Mouse (Mus musculus): ENCODE results near the gene Col23a1.
"Not testable (repeated sequence)": the region's sequence is repeated elsewhere in the genome, so short reads cannot be mapped to it uniquely, and the experiment has no call there.

Col23a1 gene

DNA sequence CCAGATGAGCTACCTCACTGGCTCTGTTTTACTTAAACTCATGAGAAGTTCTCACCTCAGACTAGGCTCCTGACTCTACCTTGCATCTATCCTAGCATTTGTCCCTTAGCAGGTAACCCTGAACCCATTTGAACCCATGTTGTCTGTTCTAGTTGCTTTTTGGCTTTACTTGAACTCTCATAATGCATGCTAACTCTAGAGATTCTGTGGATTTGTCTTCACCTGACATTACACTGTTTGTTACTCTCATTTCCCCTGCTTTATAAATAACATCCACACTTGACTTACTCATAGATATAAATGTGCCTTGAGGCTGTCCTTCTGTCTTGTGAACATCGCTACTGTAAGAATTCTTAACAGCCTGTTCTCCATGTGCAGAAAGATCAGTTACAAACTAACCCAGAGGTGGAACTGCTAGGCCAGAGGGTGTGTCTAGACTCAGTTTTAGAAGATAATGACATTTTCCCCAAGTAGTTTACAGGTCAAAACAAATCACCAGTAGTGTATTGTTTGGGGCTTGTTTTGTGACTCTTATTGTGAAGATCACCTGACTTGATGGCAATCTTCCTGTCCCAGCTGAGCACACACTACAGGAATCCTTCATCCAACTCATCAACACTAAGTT, 305.9 kb downstream of the Col23a1 start:
- no peak for DNase-seq

DNA sequence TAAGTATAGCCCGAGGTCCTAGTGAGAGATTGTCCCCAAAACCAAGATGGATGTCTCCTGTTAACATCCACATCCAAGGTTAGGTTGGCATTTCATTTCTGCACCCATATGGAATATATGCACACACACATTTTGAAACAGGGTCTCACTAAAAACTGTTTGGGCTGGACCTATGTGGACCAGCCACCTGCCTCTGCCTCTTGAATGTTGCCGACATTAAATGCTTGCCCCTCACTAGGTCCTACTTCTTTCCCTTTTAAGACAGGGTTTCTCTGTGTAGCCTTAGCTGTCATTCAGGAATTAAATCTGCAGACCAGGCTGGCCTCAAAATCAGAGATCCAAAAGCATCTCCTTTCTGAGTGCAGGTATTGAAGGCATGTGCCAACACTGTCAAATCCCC, 307.8 kb downstream of the Col23a1 start:
- DNase-seq = no peak

DNA sequence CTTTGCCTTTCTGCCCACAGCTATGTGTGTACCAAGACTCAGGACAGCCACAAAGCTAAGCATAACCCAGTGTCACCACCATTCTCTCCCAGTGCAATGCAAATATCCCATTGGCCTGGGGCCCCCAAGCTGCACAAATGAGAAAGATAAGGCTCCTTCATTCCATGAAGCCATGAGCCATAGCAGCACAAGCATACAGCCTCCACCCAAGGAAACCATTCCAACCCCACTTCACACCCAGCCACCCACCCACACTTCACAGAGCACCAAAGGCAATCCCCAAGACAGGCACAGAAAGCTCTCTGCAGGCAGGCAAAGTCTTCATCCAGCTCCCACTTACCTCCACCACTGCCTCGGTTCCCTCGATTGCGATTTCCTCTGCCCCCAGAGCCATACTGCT, 312.5 kb downstream of the Col23a1 start:
- no peak for DNase-seq

DNA sequence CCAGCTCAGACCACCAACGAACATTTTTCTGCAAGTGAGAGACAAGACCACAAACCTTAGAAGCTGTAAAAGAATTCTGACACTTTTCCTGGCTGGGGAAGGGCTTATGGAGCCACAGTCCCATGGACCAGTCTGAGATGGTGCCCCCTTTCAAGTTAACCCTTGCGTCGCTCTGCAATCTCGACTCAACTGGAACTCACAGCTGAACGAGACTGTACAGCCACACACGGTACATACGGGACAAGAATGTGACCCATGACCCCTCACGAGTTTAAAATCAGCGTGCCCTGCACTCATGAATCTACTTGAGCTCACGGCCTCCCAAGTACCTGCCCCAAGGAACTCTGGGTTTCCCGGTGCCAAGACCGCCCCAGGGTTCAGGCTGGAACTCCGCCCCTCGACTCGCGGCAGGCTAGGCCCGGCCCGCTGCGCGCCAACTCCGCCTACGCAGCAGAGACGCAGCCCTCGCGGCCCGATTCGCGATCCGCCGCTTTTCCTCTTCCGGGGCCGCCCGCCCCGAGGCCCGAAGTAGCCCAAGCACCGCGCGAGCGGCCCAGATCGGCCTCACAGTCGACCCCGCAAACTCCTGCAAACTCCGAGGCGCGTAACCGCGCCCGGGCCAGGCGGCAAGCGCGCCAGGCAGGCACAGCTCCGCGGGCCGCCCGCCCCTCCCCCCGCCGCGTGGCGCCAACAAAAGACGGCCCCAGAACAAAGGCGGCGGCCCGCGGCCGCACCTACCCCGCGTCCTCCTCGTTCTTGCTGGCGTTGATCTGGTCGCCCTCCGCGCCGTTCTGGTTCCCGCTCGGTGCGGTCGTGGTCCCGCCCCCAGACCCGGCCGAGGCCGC, 316.1 kb downstream of the Col23a1 start:
- DNase-seq = peak; percentile 86

DNA sequence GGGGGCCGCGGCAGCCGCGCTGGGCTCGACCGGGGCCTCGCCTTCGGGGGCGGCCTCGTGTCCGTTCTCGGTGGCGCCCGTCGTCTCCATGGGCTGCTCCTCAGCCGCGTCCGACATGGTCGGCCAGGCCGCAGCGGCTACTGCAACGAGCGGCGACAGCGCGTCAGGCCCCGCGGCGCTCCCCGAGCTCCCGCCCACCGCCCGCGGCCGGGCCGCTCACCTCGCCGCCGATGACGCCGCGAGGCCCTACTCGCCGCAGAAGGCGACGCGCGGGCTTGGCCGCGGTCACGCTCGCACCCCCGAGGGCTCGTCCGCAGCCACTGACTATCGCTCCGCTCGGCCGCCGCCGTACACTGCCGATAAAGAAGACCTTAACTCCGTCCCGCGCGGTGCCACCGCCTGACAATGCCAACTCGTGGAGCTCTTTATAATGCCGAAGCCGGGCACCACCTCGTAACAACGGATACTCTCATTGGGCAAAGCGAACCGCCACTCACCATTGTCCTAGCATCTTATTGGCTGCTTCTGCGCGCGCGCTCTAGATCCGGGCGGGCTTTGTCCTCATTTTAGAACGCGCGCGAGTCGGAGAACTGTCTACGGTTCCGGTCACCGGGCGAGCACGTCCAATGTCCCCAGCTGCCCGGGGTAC, 316.9 kb downstream of the Col23a1 start, which contains the start of gene Hnrnpab:
TSS of gene Hnrnpab (minus strand) at position 401 of the 649 bp plus-strand sequence.
- peak; percentile 99 for DNase-seq

DNA sequence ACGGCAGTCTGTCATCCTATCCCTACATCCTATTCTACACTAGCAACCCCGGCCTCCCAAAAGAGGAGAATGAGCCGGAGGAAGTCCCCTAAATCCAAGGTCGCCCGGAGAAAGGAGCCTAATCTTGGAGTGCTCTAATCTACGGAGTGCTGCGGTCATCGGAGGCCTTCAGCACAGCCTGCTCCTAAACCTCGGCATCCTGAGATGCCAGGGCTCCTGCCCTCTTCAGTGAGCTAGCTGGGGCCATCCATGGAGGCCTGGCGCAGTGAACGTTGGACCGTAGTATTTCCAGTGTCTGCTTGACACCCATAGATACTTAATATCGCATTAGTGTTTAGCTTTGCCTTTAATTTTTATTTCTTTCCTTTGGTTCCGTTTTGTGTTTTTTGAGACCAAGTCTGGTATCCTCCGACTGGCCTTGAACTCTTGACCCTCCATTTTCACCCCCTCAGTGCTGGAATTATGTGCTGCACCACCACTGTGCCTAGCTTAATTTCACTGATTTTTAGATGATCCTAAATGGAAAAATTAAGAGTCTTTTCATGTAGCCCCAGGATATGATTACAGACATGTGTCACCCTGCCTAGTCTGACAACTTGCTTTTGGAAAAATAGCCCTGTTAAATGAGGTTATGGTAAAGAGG, 317.5 kb downstream of the Col23a1 start:
- DNase-seq = no peak

DNA sequence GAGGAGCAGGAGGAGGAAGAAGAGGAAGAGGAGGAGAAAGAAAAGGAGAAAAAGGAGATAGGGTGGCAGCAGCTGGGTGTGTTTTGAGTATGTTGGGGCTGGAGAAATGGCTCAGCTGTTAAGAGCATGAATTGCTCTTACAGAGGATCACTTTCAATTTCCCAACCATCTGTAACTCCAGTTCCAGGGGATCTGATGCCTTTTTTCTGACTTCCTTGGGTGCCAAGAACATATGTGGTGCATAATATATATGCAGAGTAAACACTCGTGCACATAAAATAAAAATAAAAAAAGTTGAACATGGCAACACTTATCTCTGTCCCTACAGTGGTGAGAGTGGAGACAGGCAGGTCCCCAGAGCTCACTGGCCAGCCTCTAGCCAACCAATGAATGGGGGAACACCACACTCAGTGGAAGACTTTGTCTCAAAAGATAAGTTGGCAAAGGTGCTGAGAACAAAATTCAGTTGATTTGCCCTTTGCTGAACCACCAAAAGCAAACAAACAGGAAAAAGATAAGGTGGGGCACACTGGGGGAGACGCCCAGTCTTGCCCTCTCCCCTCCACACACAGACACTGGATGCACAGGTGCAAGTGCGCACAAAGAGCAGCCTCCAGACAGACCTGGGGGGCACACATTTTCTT, 319.7 kb downstream of the Col23a1 start:
- no peak for DNase-seq

DNA sequence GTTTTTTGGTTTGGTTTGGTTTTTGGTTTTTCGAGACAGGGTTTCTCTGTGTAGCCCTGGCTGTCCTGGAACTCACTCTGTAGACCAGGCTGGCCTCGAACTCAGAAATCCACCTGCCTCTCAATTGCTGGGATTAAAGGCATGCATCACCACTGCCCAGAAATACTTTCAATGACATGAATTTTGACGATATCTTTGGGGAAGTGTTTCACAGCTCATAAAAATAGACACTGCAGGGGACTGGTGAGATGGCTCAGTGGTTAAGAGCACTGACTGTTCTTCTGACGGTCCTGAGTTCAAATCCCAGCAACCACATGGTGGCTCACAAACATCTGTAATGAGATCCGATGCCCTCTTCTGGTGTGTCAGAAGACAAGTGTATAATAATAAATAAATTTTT, 320.2 kb downstream of the Col23a1 start:
- not testable (repeated sequence) for DNase-seq

DNA sequence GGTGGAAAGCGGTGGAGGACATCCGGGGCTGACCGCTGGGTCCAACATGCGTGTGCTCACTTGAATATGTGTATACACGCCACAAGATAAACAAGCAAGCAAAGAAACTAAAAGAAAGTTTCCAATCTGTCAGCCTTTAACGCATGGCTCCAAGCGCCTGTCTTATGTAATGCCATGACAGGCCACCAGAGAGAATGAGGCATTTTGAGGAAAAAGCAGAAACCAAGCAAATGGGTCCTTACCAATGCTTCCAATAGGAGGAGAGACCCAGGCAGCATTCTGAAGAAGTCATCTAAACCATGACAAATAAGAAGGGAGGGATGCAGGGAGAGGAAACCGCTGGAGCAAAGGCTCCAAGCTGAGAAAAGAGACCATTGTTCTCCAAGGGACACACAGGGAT, 324.5 kb downstream of the Col23a1 start:
- no peak for DNase-seq

DNA sequence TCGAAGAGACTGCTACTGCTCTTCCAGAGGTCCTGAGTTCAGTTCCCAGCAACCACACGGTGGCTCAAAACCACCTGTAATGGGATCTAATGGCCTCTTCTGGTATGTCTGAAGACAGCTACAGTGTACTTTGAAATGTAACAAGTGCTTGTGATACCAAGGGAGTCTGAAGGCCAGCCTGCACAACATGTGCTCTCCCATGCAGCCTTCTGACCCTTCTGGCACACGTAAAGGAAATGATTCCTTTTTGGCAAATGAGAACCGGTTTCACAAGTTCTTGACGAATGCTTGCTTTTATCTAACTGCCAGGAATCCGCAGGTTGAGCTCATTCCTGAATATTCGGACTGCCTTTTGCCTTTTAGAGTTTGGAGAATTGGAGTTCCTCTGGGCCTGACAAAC, 325.4 kb downstream of the Col23a1 start:
- no peak for DNase-seq

DNA sequence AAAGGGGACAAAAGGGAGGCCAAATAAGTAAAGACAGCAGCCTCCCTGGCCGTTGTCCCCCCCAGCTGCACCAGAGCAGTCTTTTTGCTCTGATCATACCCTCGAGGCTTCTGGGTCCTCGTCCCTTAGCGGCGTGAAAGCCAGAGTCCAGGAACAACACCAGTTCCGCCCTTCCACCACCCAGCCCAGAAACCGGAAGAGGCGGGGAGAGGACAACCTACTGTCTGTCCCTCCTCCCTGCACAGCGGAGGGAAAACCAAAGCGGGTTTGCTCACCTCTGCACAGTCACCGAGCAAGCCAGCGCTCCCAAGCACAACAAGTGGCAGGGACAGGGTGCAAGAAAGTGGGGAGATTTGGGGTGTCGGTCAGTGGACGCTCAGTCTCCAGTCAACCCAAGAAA, 325.9 kb downstream of the Col23a1 start:
- DNase-seq = peak; percentile 80

DNA sequence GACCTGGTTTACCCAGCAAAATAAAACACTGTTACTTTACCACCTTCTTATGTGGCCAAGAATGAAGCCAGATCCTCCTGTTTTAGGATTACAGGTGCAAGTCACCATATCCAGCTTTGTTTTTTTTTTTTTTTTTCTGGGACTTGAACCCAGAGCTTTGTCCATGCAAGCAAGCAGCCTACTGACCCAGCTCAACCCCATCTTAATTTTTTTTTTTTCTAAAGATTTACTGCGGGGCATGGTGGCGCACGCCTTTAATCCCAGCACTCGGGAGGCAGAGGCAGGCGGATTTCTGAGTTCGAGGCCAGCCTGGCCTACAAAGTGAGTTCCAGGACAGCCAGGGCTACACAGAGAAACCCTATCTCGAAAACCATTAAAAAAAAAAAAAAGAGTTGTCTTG, 326.4 kb downstream of the Col23a1 start:
- DNase-seq = not testable (repeated sequence)

DNA sequence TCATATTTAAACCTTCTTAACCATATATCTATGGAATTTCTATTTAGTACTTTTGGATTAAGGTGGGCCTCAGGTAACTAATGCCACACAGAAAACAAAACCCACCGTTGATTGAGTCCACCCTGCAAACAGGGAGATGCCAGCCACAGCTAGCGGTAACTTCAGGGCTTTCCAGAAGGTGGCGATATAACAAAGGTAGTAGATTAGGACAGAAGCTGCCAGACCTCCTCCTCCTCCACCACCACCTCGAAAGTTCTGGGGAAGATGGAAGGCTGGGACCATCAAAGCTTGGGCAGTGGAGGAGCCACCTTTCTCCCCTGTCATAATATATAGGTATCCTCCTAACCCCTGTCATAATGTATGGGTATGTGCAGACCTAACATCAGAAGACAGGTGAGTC, 328.0 kb downstream of the Col23a1 start:
- peak; percentile 83 for DNase-seq

DNA sequence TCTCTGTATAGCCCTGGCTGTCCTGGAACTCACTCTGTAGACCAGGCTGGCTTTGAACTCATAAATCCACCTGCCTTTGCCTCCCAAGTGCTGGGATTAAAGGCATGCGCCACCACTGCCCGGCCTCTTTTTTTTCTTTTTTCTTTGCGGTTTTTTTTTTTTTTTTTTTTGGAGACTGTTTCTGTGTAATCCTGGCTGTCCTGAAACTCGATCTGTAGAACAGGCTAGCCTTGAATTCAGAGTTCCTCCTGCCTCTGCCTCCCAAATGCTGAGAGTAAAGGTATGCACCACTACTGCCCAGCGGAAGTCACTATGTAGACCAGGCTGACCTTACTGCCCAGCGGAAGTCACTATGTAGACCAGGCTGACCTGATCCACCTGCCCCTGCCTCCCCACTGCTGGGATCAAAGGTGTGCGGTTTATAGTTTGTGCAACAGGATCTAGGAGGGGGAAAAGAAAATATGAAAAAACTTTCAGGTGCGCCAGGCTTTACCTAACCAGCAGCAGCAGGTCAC, 329.2 kb downstream of the Col23a1 start:
- DNase-seq = no peak

DNA sequence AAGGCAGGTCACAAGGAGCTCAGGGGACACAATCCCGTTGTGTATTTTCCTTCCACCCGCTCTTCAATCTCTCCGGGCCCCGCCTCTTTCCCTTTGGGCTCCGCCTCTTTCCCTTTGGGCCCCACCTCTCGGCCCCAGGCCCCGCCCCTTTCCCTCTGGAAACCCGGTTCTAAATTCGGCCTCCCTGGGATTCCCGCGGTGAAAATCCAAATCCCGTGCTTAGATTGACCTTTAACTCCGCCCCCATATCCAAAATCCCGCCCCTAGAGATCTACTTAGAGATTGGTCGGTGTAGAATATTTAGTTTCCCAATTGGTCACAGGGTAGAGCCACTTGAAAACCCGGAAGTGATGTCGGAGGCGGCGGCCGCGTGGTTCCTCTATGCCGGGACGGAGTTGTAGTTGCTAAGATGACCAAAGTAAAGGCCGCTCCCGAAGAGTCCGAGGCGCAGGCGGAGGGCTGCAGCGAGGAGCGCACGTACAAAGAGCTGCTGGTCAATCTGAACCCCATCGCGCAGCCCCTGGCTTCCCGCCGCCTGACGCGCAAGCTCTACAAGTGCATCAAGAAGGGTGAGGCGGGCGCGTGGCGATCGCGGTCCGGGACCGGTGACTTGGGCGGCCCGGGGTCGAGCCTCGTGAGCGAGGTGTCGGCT, 329.8 kb downstream of the Col23a1 start, which contains the start of gene Nhp2:
TSS of gene Nhp2 (plus strand) at position 327 of the 652 bp plus-strand sequence.
- peak; percentile 99 for DNase-seq

DNA sequence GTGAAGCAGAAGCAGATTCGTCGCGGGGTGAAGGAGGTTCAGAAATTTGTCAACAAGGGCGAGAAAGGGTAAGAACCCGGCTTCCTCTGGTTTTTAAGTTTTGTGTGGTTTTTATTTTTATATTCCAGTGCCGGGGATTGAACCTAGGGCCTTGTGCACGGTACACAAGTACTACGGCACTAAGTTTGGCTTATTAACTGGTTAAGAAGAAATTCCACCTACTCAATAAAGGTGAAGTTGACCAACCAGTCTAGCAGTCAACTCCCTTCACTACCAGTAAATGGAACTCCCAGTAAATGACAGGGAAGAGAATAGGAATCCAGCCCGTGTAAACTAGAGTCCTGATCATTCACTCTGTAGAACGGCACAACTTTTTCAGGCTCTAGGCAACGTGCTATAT, 330.4 kb downstream of the Col23a1 start:
- DNase-seq = no peak

DNA sequence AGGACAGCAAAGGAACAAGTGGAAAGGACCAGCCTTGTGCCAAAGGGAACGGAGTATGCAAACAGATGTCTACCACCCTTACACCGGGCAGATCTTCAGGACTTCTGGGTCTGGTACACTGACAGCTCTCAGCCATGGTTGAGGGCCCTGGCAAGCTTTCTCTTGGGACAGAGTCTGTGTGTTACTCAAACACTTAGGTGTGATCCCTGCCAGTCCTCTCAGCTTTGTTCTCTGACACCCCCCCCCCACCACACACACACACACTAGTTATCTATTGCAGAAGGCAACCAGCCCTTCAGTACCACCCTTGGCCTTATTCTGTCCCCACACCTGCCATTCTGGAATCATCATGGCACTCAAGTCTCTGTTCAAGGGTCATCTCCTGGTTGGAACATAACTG, 332.1 kb downstream of the Col23a1 start:
- no peak for DNase-seq

DNA sequence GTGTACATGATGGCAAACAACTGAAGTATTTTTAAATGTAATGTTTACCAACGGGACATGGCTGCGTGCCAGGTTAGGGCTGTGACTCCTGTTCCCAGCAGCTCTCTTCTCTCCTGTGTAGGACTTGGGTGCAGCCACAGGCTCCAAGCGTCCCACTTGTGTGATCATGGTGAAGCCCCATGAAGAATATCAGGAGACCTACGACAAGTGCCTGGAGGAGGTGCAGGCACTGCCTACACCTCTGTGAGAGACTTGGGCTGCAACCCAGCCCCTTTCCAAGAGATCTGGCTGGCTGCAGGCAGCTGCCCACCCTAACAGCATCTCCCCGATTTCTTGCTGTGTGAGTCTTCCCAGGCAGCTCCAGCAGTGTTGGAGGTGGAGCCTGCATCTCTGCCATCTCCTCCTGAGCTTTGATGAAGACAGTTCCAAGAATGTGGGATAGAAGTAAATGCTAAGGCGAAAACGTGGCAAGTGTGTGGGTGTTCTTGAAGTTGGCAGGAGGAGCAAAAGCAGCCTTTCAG, 333.3 kb downstream of the Col23a1 start:
- DNase-seq = no peak

DNA sequence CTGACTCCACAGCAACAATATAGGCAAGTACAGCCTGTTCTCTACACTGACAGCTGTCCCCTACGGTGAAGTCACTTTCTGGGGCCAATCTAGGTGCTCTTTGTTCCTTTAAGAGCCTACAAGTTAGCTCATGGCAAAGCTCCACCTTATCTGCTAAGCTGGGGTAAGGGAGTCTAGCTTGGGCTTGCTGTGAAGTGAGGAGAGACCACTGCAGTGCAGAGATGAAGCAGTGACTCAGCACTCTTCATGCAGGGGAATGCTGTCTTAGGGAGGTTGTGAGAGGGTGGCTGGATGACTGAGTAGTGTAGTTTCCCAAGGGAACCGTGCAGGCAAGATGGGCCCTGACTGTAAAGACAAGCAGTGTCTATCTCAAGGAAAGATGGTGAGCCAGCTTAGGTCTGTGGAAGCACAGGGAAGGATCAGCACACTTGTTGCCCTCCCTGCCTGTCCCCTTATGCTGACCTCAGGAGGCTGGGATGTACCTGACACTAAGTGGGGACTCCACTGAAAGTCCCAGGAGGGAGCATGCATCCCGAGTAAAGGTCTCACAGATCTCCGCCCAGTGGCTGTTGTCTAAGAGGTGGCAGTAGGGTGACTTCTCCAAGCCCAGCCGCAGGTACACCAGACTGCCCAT, 335.6 kb downstream of the Col23a1 start:
- no peak for DNase-seq

DNA sequence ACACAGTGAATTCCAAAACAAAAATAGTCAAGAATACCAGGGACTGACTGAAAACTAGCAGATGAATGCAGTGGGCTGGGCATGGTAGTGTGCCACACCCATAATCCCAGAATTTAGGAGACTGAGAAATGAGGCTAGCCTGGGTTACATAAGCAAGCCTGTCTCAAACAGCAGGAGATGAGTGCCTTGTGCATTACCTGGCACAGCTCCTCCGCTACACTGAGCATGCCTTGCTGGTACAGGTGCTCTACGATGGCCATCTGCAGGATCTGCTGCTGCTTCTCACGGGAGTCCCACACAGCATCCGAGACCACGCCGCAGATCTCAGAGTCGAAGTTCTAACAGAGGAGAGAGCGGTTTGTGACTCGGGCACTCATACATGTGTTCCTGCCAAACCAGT, 337.7 kb downstream of the Col23a1 start:
- no peak for DNase-seq

DNA sequence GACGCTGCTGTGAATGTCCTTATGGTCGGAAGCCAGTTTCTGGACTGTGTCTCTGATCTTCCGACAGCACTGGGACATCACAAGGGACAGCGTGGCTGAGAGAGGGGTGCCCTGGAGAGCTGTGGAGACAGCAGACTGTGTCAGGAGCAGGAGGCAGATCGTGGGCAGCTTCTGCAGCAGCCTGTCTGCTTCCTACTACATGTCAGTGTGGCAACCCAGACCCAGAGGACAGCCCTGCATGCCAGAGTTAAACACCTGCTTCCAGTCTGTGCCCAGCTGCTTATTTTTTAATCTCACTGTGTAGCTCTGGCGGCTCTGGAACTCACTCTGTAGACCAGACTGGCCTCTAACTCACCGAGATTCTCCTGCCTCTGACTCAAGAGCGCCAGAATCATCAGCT, 338.2 kb downstream of the Col23a1 start:
- no peak for DNase-seq
